Mouse (Mus musculus): ENCODE data around the gene Pax7.

Pax7 gene

DNA sequence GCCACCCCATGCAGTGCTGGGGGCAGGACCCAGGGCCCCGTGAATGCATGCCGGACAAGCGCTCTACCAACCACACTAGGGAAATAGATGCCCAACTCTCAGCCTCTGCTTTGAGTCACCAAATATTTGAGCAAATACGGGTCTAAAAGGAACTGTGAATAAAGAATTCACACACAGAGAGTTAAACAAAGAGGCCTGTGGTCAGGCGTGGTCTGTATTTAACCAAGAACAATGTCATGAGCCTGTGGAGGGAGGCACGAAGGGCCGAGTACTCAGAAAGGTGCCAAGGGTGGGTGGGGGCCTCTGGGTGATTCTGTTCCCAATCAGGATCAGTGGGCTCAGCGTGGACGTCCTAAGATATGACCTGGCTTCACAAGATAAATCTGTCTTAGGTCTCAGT, 145.3 kb downstream of the Pax7 start:
- no peak for DNase-seq (ENCODE audit: low read depth, low spot score)

Measured in skeletal muscle tissue, adult 2 months (tissue).